Mouse (Mus musculus): ENCODE results near the gene Kcnip4. TPM values are rescaled to one million over a fixed set of nuclear protein-coding genes. Genes with fewer than 3 reads are reported as not detected.
A peak's percentile ranks its signal among the peaks of the same experiment; 100 is the strongest.

Kcnip4 gene
- polyA plus RNA-seq, 1 experiment from 2014 or later = 6.8 TPM

GRCm38 (mm10) chr5:49201164-49201756 lies 323.4 kb downstream of the Kcnip4 start:
- Histone ChIP-seq H3K27me3 (no peaks in the 10 kb centered on the region), H3K4me2 (replicated peaks) (no peak overlapping the region), H3K9me3 (no peaks in the 10 kb centered on the region), H3K9ac (replicated peaks) (no peak overlapping the region), H3K27ac (no peak overlapping the region), H3K4me1 (replicated peaks) (peaks cover 4% of the 10 kb centered on the region), H3K4me3 (replicated peaks) (no peak overlapping the region), H3K36me3 (no peaks in the 10 kb centered on the region)
- WGBS = 36% methylated on average over 4 of the region's 4 CpGs
- 0 out of 2 replicates have a peak, but pooled peaks have one; percentile 37 for ATAC-seq

GRCm38 (mm10) chr5:49188236-49188635 lies 336.5 kb downstream of the Kcnip4 start:
- H3K9ac ChIP-seq (replicated peaks) = no peak overlapping the region
- 92% methylated on average over 1 of the region's 1 CpGs for WGBS
- no peak for ATAC-seq
- H3K4me2 ChIP-seq (replicated peaks) = no peak overlapping the region
- H3K4me1 ChIP-seq (replicated peaks) = no peaks in the 10 kb centered on the region
- H3K27me3 ChIP-seq = no peaks in the 10 kb centered on the region
- no peak overlapping the region for H3K4me3 ChIP-seq (replicated peaks)
- no peaks in the 10 kb centered on the region for H3K9me3 ChIP-seq
- no peaks in the 10 kb centered on the region for H3K36me3 ChIP-seq
- no peak overlapping the region for H3K27ac ChIP-seq

GRCm38 (mm10) chr5:49150116-49150811 lies 374.4 kb downstream of the Kcnip4 start:
- Histone ChIP-seq H3K27me3 (no peaks in the 10 kb centered on the region), H3K4me1 (replicated peaks) (no peaks in the 10 kb centered on the region), H3K36me3 (no peaks in the 10 kb centered on the region), H3K27ac (no peak overlapping the region), H3K4me2 (replicated peaks) (no peak overlapping the region), H3K9me3 (no peaks in the 10 kb centered on the region), H3K9ac (replicated peaks) (no peak overlapping the region), H3K4me3 (replicated peaks) (no peak overlapping the region)
- no peak for ATAC-seq
- WGBS = 73% methylated on average over 2 of the region's 2 CpGs

GRCm38 (mm10) chr5:49149684-49150083 lies 375.0 kb downstream of the Kcnip4 start:
- Histone ChIP-seq H3K4me3 (replicated peaks) (no peak overlapping the region), H3K27me3 (no peaks in the 10 kb centered on the region), H3K9me3 (no peaks in the 10 kb centered on the region), H3K36me3 (no peaks in the 10 kb centered on the region), H3K27ac (no peak overlapping the region), H3K4me2 (replicated peaks) (no peak overlapping the region), H3K9ac (replicated peaks) (no peak overlapping the region), H3K4me1 (replicated peaks) (no peaks in the 10 kb centered on the region)
- ATAC-seq = no peak
- 92% methylated on average over 2 of the region's 2 CpGs for WGBS

- Histone ChIP-seq H3K4me3 (replicated peaks) (no peak overlapping the region), H3K36me3 (no peaks in the 10 kb centered on the region), H3K4me1 (replicated peaks) (no peaks in the 10 kb centered on the region), H3K4me2 (replicated peaks) (no peak overlapping the region), H3K27ac (no peak overlapping the region), H3K9me3 (no peaks in the 10 kb centered on the region), H3K9ac (replicated peaks) (no peak overlapping the region), H3K27me3 (no peaks in the 10 kb centered on the region)
- no peak for ATAC-seq
- 79% methylated on average over 5 of the region's 5 CpGs for WGBS
These were observed 429.3 kb downstream of the Kcnip4 start for GRCm38 (mm10) chr5:49095432-49095831.

GRCm38 (mm10) chr5:49094945-49095344 lies 429.8 kb downstream of the Kcnip4 start:
- H3K4me1 ChIP-seq (replicated peaks) = no peaks in the 10 kb centered on the region
- H3K4me2 ChIP-seq (replicated peaks) = no peak overlapping the region
- 44% methylated on average over 2 of the region's 2 CpGs for WGBS
- H3K9ac ChIP-seq (replicated peaks) = no peak overlapping the region
- no peak overlapping the region for H3K4me3 ChIP-seq (replicated peaks)
- no peaks in the 10 kb centered on the region for H3K36me3 ChIP-seq
- no peaks in the 10 kb centered on the region for H3K9me3 ChIP-seq
- no peak overlapping the region for H3K27ac ChIP-seq
- H3K27me3 ChIP-seq = no peaks in the 10 kb centered on the region
- no peak for ATAC-seq

- Histone ChIP-seq H3K4me1 (replicated peaks) (no peaks in the 10 kb centered on the region), H3K36me3 (no peaks in the 10 kb centered on the region), H3K4me3 (replicated peaks) (no peak overlapping the region), H3K9me3 (no peaks in the 10 kb centered on the region), H3K27me3 (no peaks in the 10 kb centered on the region), H3K9ac (replicated peaks) (no peak overlapping the region), H3K4me2 (replicated peaks) (no peak overlapping the region), H3K27ac (no peak overlapping the region)
- 71% methylated on average over 3 of the region's 3 CpGs for WGBS
- ATAC-seq = no peak
These were observed 430.4 kb downstream of the Kcnip4 start for GRCm38 (mm10) chr5:49094306-49094705.

- 10% methylated on average over 6 of the region's 6 CpGs for WGBS
These were observed 434.5 kb downstream of the Kcnip4 start for GRCm38 (mm10) chr5:49090122-49090680.

GRCm38 (mm10) chr5:49065646-49066045 lies 459.1 kb downstream of the Kcnip4 start:
- H3K27me3 ChIP-seq = no peaks in the 10 kb centered on the region
- H3K27ac ChIP-seq = no peak overlapping the region
- 19% methylated on average over 1 of the region's 1 CpGs for WGBS
- H3K4me1 ChIP-seq (replicated peaks) = no peaks in the 10 kb centered on the region
- no peaks in the 10 kb centered on the region for H3K36me3 ChIP-seq
- ATAC-seq = no peak
- H3K4me2 ChIP-seq (replicated peaks) = no peak overlapping the region
- H3K4me3 ChIP-seq (replicated peaks) = no peak overlapping the region
- H3K9ac ChIP-seq (replicated peaks) = no peak overlapping the region
- no peaks in the 10 kb centered on the region for H3K9me3 ChIP-seq

More at GRCm38 (mm10) chr5:49090122-49090680, 434.5 kb downstream of the Kcnip4 start:
- ATAC-seq = peak; percentile 86
- Histone ChIP-seq H3K9me3 (no peaks in the 10 kb centered on the region), H3K27ac (no peak overlapping the region), H3K27me3 (no peaks in the 10 kb centered on the region), H3K4me2 (replicated peaks) (no peak overlapping the region), H3K9ac (replicated peaks) (no peak overlapping the region), H3K4me3 (replicated peaks) (no peak overlapping the region), H3K36me3 (no peaks in the 10 kb centered on the region), H3K4me1 (replicated peaks) (no peaks in the 10 kb centered on the region)

- Histone ChIP-seq H3K9ac (replicated peaks) (no peak overlapping the region), H3K4me1 (replicated peaks) (no peaks in the 10 kb centered on the region), H3K9me3 (no peaks in the 10 kb centered on the region), H3K27ac (no peak overlapping the region), H3K36me3 (no peaks in the 10 kb centered on the region), H3K4me2 (replicated peaks) (no peak overlapping the region), H3K4me3 (replicated peaks) (no peak overlapping the region), H3K27me3 (no peaks in the 10 kb centered on the region)
- no peak for ATAC-seq
These were observed 465.8 kb downstream of the Kcnip4 start for GRCm38 (mm10) chr5:49058926-49059325.

GRCm38 (mm10) chr5:49057636-49058340 lies 466.9 kb downstream of the Kcnip4 start:
- no peak for ATAC-seq
- Histone ChIP-seq H3K4me3 (replicated peaks) (no peak overlapping the region), H3K4me2 (replicated peaks) (no peak overlapping the region), H3K4me1 (replicated peaks) (no peaks in the 10 kb centered on the region), H3K9me3 (no peaks in the 10 kb centered on the region), H3K27me3 (no peaks in the 10 kb centered on the region), H3K36me3 (no peaks in the 10 kb centered on the region), H3K9ac (replicated peaks) (no peak overlapping the region), H3K27ac (no peak overlapping the region)
- 82% methylated on average over 4 of the region's 4 CpGs for WGBS

GRCm38 (mm10) chr5:49047960-49048359 lies 476.7 kb downstream of the Kcnip4 start:
- no peak overlapping the region for H3K9ac ChIP-seq (replicated peaks)
- no peak overlapping the region for H3K4me2 ChIP-seq (replicated peaks)
- H3K4me1 ChIP-seq (replicated peaks) = no peaks in the 10 kb centered on the region
- H3K27ac ChIP-seq = no peak overlapping the region
- WGBS = 72% methylated on average over 1 of the region's 1 CpGs
- ATAC-seq = no peak
- H3K36me3 ChIP-seq = no peaks in the 10 kb centered on the region
- H3K27me3 ChIP-seq = no peaks in the 10 kb centered on the region
- H3K9me3 ChIP-seq = no peaks in the 10 kb centered on the region
- H3K4me3 ChIP-seq (replicated peaks) = no peak overlapping the region
